Mouse (Mus musculus) lung, postnatal 0 days (tissue): Measurements from ENCODE around the gene Cpeb2. TPM values are rescaled to one million over a fixed set of nuclear protein-coding genes. Genes with fewer than 3 reads are reported as not detected.

ENCODE experiments used
- ATAC-seq: fragments of 200-750 bp; cut with Nextera tagmentation; 2 replicates; pipeline ENCODE4 v1.8.0; 2017; ENCODE audit warnings: moderate library complexity
- DNase-seq: peaks from one replicate; pipeline ENCODE4 v3.0.0-alpha.2; 2016; ENCODE audit warnings: low spot score
- H3K27ac ChIP-seq: fragments of 300-500 bp; sonication (generic); 2 replicates; pipeline ENCODE4 v1.5.1; 2014; ENCODE audit warnings: antibody characterized with exemption, mild to moderate bottlenecking, low read length, mixed read lengths
- H3K27me3 ChIP-seq: fragments of 300-500 bp; sonication (generic); replicated peaks from 2 replicates; pipeline ENCODE4 v1.6.1; 2014; ENCODE audit warnings: low read length, mixed read lengths; ENCODE audit not compliant: insufficient read depth
- H3K36me3 ChIP-seq: fragments of 300-500 bp; sonication (generic); 2 replicates; pipeline ENCODE4 v1.6.1; 2014; ENCODE audit warnings: low read length, mixed read lengths; ENCODE audit not compliant: insufficient read depth
- H3K4me1 ChIP-seq: fragments of 300-500 bp; sonication (generic); 2 replicates; pipeline ENCODE4 v1.6.1; 2014; ENCODE audit warnings: antibody characterized with exemption, low read depth, low read length, mixed read lengths; ENCODE audit not compliant: insufficient read depth
- H3K4me2 ChIP-seq: fragments of 300-500 bp; sonication (generic); replicated peaks from 2 replicates; pipeline ENCODE4 v1.6.1; 2014; ENCODE audit warnings: low read depth, mild to moderate bottlenecking, low read length, moderate library complexity, mixed read lengths
- H3K4me3 ChIP-seq: fragments of 300-500 bp; sonication (generic); 2 replicates; pipeline ENCODE4 v1.5.1; 2014; ENCODE audit warnings: low read depth, low read length
- H3K9ac ChIP-seq: fragments of 300-500 bp; sonication (generic); replicated peaks from 2 replicates; pipeline ENCODE4 v1.6.1; 2014; ENCODE audit warnings: low read depth, mild to moderate bottlenecking
- H3K9me3 ChIP-seq: fragments of 300-500 bp; sonication (generic); 2 replicates; pipeline ENCODE4 v1.6.1; 2016; ENCODE audit warnings: low read length, mixed read lengths
- CTCF ChIP-seq: IDR thresholded peaks from 2 replicates; pipeline ENCODE4 v1.5.1; 2016; ENCODE audit warnings: antibody characterized with exemption, mild to moderate bottlenecking
- EP300 ChIP-seq: IDR thresholded peaks from 2 replicates; pipeline ENCODE4 v1.6.1; 2016; ENCODE audit warnings: antibody characterized with exemption, mild to moderate bottlenecking, control low read depth
- WGBS: fragments of 180-500 bp; shearing (Covaris S2); extraction: QIAGEN DNeasy Blood & Tissue Kit; methylation state at CpG from one replicate; pipeline ENCODE4 v1.1.7; 2014; 5-methylcytosine and 5-hydroxymethylcytosine counted together
- polyA plus RNA-seq: library from polyadenylated mRNA; unstranded; fragments of >200 nt; fragmentation: Nextera tagmentation; extraction: Ambion mirVana; gene quantifications from 2 replicates; pipeline ENCODE4 v1.2.1, GENCODE M21; 2015

Gene Cpeb2
- polyA plus RNA-seq, 1 experiment from 2014 or later, result 2.1 TPM

GRCm38 (mm10) chr5:43231061-43231460 is 1.9 kb upstream of the Cpeb2 start:
- DNase-seq (no peak), ATAC-seq (no peak)
- H3K36me3 ChIP-seq, result no peaks in the 10 kb centered on the region
- WGBS, result 46% methylated on average over 2 of the region's 2 CpGs
- H3K27ac ChIP-seq, result no peak overlapping the region
- TF ChIP-seq CTCF, result no peak
- no peak for TF ChIP-seq EP300
- H3K4me1 ChIP-seq, result peaks cover 4% of the 10 kb centered on the region
- no peaks in the 10 kb centered on the region for H3K9me3 ChIP-seq
- H3K9ac ChIP-seq, result no peak overlapping the region
- H3K4me2 ChIP-seq, result no peak overlapping the region
- no peaks in the 10 kb centered on the region for H3K27me3 ChIP-seq
- no peak overlapping the region for H3K4me3 ChIP-seq

DNA sequence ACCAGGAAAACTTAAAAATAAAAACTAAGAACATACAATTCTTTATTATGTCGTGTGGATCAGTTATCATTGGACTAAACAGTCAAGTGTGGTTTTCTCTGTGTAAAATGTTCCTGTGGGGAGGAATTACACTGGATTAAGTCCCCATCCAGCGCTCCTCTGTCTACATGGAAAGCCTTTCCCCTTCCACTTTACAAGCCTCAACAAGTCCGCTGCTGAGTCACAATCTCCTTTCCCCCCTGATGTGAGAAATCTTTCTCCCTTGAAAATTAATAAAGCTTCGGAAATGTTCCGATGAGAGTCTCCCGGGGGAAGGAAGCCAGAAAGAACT is 856 bp upstream of the Cpeb2 start:
- ATAC-seq (no peak), DNase-seq (no peak)
- Histone ChIP-seq H3K9ac (peak overlapping the region; percentile 82), H3K9me3 (no peaks in the 10 kb centered on the region), H3K4me1 (peaks cover 5% of the 10 kb centered on the region), H3K27me3 (no peaks in the 10 kb centered on the region), H3K36me3 (no peaks in the 10 kb centered on the region), H3K4me3 (peak overlapping the region; percentile 98), H3K27ac (peak overlapping the region; percentile 100), H3K4me2 (peak overlapping the region; percentile 96)
- TF ChIP-seq EP300 (no peak), CTCF (no peak)
- WGBS, result 2% methylated on average over 6 of the region's 6 CpGs

- H3K27me3 ChIP-seq, result no peaks in the 10 kb centered on the region
Measured at GRCm38 (mm10) chr5:43233316-43234181, 579 bp downstream of the Cpeb2 start.

DNA sequence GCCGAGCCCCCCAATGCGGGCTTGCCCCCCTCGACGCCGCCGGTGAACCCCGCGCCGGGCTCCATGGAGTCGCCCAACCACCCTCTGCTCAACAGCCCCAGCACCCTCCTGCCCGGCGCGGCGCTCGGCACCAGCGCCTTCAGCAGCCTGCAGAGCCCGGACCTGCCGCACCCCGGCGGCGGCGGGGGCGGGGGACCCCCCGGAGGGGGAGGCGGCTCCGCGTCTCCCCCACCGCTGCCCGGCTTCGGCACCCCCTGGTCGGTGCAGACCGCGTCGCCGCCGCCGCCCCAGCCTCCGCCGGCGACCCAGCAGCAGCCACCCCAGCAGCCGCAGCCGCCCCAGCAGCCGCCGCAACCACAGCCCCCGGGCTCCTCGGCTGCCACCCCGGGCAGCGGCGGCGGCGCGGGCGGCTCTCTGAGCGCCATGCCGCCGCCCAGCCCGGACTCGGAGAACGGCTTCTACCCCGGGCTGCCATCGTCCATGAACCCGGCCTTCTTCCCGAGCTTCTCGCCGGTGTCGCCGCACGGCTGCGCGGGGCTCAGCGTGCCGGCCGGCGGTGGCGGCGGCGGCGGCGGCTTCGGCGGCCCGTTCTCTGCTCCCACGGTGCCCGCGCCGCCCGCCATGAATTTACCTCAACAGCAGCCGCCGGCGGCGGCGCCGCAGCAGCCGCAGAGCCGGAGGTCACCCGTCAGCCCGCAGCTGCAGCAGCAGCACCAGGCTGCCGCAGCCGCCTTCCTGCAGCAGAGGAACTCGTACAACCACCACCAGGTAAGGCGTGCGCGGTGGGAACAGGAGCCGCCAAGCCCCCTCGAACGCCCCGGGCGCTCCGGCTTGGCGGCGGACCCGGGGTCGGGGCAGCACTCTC is 1.6 kb downstream of the Cpeb2 start:
- DNase-seq (peak; percentile 49), ATAC-seq (peak; percentile 15)
- H3K27ac ChIP-seq, result peak overlapping the region; percentile 100
- H3K4me3 ChIP-seq, result peak overlapping the region; percentile 98
- H3K9me3 ChIP-seq, result no peaks in the 10 kb centered on the region
- peak overlapping the region; percentile 96 for H3K4me2 ChIP-seq
- H3K9ac ChIP-seq, result peak overlapping the region; percentile 82
- no peak for TF ChIP-seq CTCF
- no peak for TF ChIP-seq EP300
- 2% methylated on average over 68 of the region's 113 CpGs for WGBS
- no peaks in the 10 kb centered on the region for H3K36me3 ChIP-seq
- peaks cover 5% of the 10 kb centered on the region for H3K4me1 ChIP-seq
- no peaks in the 10 kb centered on the region for H3K27me3 ChIP-seq

More at GRCm38 (mm10) chr5:43233316-43234181, 579 bp downstream of the Cpeb2 start:
- H3K4me2 ChIP-seq, result peak overlapping the region; percentile 96
- peak; percentile 93 for DNase-seq
- peaks cover 5% of the 10 kb centered on the region for H3K4me1 ChIP-seq
- peak overlapping the region; percentile 98 for H3K4me3 ChIP-seq
- no peak for TF ChIP-seq EP300
- TF ChIP-seq CTCF, result no peak
- peak overlapping the region; percentile 100 for H3K27ac ChIP-seq
- WGBS, result under 1% methylated on average over 32 of the region's 101 CpGs
- peak; percentile 63 for ATAC-seq
- no peaks in the 10 kb centered on the region for H3K9me3 ChIP-seq
- peak overlapping the region; percentile 82 for H3K9ac ChIP-seq
- no peaks in the 10 kb centered on the region for H3K36me3 ChIP-seq

- Histone ChIP-seq H3K36me3 (no peaks in the 10 kb centered on the region), H3K9me3 (no peaks in the 10 kb centered on the region), H3K4me2 (peak overlapping the region; percentile 96), H3K4me1 (peaks cover 5% of the 10 kb centered on the region), H3K27ac (peak overlapping the region; percentile 100), H3K4me3 (peak overlapping the region; percentile 98), H3K27me3 (no peaks in the 10 kb centered on the region), H3K9ac (peak overlapping the region; percentile 82)
- ATAC-seq, result no peak
- TF ChIP-seq CTCF, result no peak
- TF ChIP-seq EP300, result no peak
- DNase-seq, result peak; percentile 37
- WGBS, result 1% methylated on average over 27 of the region's 27 CpGs
Measured at GRCm38 (mm10) chr5:43235186-43235785, 2.3 kb downstream of the Cpeb2 start.

DNA sequence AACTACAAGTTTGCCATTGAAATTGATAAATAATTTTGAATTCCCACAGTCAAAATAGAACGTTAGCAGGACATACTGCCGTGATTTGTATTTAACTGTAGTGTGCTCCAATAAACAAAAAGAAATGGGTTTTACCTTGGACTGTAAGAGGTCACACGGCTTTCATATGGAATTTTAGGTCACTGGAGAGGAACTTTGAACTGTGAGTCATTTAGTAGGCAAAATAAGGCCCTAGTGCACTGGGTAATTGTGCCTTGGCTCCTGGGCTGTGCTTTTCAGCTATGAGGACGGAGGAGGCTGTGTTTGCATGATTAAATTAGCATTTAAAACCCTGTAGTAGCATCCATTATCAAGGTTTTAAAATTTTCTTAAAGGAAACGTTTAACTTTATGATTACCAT is 3.0 kb downstream of the Cpeb2 start:
- 44% methylated on average over 5 of the region's 5 CpGs for WGBS
- TF ChIP-seq CTCF (no peak), EP300 (no peak)
- Histone ChIP-seq H3K36me3 (no peaks in the 10 kb centered on the region), H3K27ac (no peak overlapping the region), H3K27me3 (no peaks in the 10 kb centered on the region), H3K9me3 (no peaks in the 10 kb centered on the region), H3K4me3 (peak overlapping the region; percentile 98), H3K4me2 (peak overlapping the region; percentile 96), H3K9ac (no peak overlapping the region), H3K4me1 (peaks cover 5% of the 10 kb centered on the region)
- ATAC-seq (no peak), DNase-seq (no peak)
